Mouse (Mus musculus) embryonic fibroblast, embryonic 13.5 days (primary cell): ENCODE measurements around the gene Gjb6. TPM values are rescaled to one million over a fixed set of nuclear protein-coding genes. Genes with fewer than 3 reads are reported as not detected.

Experiments
- H3K27ac ChIP-seq: 2 replicates; pipeline ENCODE4 v1.5.1; 2012; ENCODE audit warnings: low read length, control low read depth, inconsistent platforms; ENCODE audit not compliant: insufficient read depth
- H3K4me1 ChIP-seq: 2 replicates; pipeline ENCODE4 v1.6.1; 2011; ENCODE audit warnings: low read length; ENCODE audit not compliant: control insufficient read depth, insufficient read depth
- H3K4me3 ChIP-seq: 2 replicates; pipeline ENCODE4 v1.5.1; 2011; ENCODE audit warnings: mild to moderate bottlenecking, control low read depth, low read length; ENCODE audit not compliant: insufficient read depth
- CTCF ChIP-seq: IDR thresholded peaks from 2 replicates; pipeline ENCODE4 v1.5.1; 2011; ENCODE audit warnings: mild to moderate bottlenecking, control low read depth, low read length, moderate library complexity, borderline replicate concordance; ENCODE audit not compliant: insufficient read depth
- POLR2A ChIP-seq: IDR thresholded peaks from 2 replicates; pipeline ENCODE4 v1.6.1; 2011; ENCODE audit warnings: low read depth, mild to moderate bottlenecking, control low read depth, low read length, moderate library complexity
- polyA plus RNA-seq: library from polyadenylated mRNA; stranded (reverse); fragments of >200 nt; gene quantifications from 2 replicates; pipeline ENCODE4 v1.2.4, GENCODE M21; 2011; ENCODE audit warnings: low read depth; ENCODE audit not compliant: missing spikeins, insufficient read length

Gene Gjb6
- 0.35 TPM in 1 of 2 replicates, not detected in the other for polyA plus RNA-seq

DNA sequence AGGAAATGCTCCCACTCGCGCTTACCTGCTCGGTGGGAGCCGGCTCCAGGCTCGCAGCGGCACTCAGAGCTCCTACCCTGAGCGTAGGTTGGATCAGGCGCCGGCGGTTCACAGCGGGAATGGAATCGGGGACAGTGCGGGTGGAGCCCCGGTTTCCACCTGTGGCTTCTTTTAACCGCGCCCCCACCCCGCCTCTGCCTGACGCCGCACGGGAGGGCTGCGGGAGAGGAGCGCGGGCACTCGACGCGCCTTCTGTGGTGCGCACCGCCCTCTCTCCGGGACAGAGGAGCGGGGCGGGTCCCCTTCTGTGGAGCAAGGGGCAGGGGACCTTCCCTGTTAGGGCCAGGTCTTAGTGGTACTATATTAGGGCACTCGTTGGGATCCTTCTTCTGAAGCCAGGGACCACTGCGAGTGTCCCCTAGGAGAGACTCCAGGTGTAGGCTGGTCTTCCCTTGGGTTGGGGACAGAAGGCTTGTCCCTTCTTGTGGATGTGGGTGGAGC, at the start of gene Gjb6:
Gene Gjb6 (minus strand): TSS at position 451 of the 501 bp plus-strand sequence.
- H3K4me1 ChIP-seq, result no peaks in the 10 kb centered on the region
- no peak within 1 kb of the TSS for H3K27ac ChIP-seq
- no peak within 1 kb of the TSS for H3K4me3 ChIP-seq
- TF ChIP-seq POLR2A (no peak), CTCF (no peak)

DNA sequence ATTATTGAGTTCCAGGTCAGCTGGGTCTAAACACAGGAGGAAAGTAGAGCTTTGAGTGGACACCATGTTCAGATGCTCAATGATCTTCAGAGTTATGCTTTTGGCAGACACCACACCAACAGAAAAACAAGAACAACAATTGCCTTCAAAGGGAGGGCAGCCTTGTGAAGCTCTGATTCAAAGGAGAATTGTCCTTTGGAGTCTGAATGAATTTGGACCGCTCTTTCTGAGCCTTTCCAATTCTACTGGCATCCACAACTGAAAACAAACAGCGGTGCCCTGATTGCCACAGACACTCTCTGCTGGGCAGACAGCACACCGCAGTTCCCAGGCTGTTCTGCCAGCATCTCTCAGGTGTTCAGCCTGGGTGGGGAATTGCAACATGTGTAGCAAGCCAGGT, 32.1 kb upstream of the Gjb6 start:
- Histone ChIP-seq H3K4me3 (no peak overlapping the region), H3K27ac (no peak overlapping the region), H3K4me1 (peaks cover 6% of the 10 kb centered on the region)
- TF ChIP-seq POLR2A, result no peak
- no peak for TF ChIP-seq CTCF

DNA sequence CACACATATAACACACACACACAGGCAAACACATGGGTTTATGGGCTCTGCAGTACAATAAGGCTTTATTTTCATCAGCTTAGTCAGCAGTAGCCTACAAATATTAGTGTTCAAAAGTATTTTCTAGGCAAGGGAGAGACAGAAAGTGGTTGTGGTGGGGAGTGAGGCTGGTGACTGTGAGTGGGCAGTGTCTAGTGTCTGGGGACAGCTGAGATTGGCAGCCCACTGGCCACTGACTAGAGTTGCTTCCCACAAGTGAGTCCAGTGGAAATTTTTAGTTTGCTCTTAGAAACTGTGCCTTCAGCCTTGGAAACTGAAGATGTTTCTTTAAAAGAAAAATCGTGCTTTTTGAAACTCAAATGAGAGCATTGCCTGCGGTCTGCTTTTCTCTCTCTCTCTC, 28.4 kb upstream of the Gjb6 start:
- Histone ChIP-seq H3K4me1 (peaks cover 6% of the 10 kb centered on the region), H3K4me3 (no peak overlapping the region), H3K27ac (peak overlapping the region; percentile 14)
- no peak for TF ChIP-seq POLR2A

DNA sequence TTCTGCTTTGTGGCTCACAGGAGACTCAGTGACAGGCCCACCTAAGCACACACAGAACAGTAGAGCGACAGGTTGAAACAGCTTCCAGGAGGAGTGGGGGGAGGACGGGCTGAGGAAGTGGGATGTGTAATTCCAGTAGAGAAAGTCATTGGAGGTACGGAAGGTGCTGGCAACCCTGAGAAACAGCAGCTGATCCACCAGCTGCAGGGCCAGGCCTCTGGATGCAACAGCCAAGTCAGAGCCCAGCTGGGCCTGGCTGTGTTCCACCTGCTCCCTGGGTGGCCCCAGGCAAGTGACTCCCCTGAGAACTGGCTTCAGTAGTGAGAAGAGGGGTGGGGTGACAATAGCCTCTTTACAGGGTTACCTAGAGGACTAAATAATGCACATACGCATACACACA, 27.8 kb upstream of the Gjb6 start:
- Histone ChIP-seq H3K4me3 (no peak overlapping the region), H3K27ac (no peak overlapping the region), H3K4me1 (peaks cover 6% of the 10 kb centered on the region)
- TF ChIP-seq POLR2A (no peak), CTCF (no peak)

DNA sequence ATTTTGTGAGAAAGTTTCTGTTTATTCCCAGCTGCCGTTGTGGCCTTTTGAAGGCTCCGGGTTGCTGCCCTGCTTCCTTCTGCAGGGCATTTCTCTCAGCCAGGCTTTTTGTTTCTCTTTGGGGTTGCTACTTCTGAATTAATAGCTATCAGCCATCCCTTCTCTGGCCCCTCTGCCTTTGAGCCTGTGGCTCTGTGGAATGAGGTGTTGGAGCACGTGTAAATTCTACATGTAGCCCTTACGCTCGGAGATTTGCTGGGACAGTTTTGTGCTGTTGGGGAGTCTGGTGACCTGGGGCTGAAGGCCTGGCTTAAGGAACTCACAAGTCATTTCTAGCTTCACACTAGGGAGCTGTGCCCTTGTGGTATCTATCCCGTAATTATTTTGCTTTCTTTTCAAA, 21.5 kb upstream of the Gjb6 start:
- Histone ChIP-seq H3K27ac (no peak overlapping the region), H3K4me1 (no peaks in the 10 kb centered on the region), H3K4me3 (no peak overlapping the region)
- TF ChIP-seq POLR2A (no peak), CTCF (no peak)

DNA sequence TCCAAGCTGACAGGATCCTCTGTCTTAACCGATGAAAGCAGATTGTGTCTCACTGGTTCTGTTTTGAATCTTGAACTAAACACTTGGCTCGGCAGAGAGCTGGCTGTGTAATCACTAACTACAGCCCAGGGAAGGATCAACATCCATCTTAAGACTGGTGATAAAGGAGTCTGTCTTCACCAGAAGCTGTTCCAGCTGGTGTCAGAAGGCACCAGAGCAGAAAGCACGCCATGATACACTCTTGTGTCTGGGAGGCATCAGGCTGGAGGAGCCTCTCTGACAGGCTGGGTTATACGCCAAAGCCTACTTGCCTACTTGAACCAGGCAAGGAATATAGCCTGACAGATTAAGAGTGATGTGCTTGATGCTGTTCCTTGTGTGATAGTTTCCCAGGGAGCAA, 12.3 kb upstream of the Gjb6 start:
- H3K4me1 ChIP-seq, result no peaks in the 10 kb centered on the region
- H3K4me3 ChIP-seq, result no peak overlapping the region
- no peak for TF ChIP-seq CTCF
- TF ChIP-seq POLR2A, result no peak
- no peak overlapping the region for H3K27ac ChIP-seq

DNA sequence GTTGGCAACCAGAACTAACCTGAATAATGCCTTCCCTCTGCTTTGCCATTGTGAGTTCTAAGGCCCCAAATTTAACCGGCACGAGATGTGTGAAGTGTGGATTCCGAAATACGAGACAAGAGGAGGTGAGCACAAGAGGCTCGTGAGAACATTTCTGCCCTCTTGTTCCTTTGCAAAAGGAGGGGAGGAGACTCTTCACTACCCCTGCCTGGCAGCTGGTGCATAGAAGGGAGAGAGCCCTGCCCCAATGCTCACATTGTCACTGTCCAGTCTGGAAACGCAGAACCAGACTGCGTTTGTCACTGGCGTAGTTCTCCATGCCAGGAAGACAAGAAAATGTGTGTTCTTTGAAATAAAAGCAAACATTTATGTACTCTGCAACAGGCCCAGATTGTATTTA, 1.9 kb upstream of the Gjb6 start:
- no peak overlapping the region for H3K27ac ChIP-seq
- TF ChIP-seq POLR2A (no peak), CTCF (no peak)
- H3K4me3 ChIP-seq, result no peak overlapping the region
- no peaks in the 10 kb centered on the region for H3K4me1 ChIP-seq

DNA sequence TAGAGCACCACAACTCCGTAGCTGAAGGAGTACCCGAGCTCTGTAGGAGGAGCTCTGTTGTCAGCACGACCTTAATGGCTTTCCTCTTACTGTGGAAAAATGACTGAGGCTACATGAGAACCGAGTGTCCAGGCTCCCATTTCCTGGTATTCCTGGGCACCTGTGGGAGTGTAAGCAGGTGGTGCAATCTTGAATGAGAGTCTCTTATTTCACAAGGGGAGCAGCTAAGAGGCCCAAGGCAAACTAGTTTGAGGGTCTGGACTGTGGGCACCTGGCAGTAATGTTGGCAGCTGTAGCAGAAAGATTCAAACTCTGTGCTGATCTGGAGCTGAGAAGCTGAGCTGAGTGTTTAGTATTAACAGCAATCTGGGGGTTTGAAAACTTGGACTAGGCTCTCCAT, 6.0 kb downstream of the Gjb6 start:
- H3K27ac ChIP-seq, result no peak overlapping the region
- no peaks in the 10 kb centered on the region for H3K4me1 ChIP-seq
- TF ChIP-seq POLR2A, result no peak
- TF ChIP-seq CTCF, result no peak
- no peak overlapping the region for H3K4me3 ChIP-seq

DNA sequence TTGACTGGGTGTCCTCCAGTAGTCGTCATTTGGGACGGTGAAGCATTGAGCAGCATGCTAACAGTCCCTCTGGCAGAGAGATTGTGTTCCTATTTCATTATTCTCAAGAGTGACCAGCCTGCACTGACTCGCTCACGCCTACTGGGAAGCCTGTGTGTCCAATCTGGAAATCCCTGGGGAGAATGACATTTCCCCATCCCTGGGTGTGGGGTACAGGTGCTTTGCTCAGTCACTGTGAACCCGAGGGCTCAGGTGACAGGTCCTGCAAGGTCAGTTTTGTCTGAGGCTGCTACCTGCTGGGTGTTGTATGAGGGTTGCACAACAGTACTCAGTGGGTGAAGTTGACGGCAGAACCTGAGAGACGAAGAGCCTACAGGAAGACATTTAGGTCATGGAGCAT, 11.1 kb downstream of the Gjb6 start:
- no peak overlapping the region for H3K27ac ChIP-seq
- no peak for TF ChIP-seq CTCF
- no peak for TF ChIP-seq POLR2A
- no peak overlapping the region for H3K4me3 ChIP-seq
- no peaks in the 10 kb centered on the region for H3K4me1 ChIP-seq

DNA sequence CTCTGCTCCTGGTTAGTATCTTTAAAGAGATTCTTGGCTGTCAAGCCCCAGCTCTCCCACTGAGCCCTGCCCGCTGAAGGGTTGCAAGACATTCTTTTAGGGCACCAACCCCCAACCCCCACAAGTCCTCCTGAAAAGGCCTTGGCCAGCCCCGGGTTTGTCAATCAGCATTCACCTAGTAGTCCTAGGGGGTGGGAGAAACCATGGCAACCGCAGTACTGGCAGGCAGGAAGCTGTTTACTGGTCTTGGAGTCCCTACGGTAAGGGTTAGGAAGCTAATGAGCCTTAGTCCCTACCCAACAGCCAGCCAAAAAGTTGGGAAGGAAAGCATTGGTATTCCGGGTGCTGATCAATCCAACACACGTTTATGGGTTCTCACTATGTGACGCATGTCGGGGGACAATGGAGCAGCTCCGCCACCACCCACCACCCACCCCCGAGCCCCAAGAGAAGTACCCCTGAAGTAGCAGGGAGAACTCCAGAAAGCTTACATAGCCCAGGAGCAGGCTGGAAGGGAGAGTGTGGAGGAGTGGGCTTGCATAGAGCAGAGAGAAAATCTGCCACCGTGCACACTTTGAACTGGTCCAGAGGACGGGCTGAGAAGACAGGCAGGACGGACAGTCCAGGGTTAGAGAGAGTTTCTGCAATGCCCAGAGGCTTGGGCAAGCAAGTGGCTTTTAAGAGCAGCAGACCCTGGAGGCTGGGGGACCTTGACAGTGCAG, 17.4 kb downstream of the Gjb6 start, which contains the start of gene Gm4491:
Gene Gm4491 (minus strand): TSS at position 61 of the 722 bp plus-strand sequence.
- no peak within 1 kb of the TSS for H3K27ac ChIP-seq
- TF ChIP-seq POLR2A (no peak), CTCF (no peak)
- H3K4me1 ChIP-seq, result no peaks in the 10 kb centered on the region
- H3K4me3 ChIP-seq, result no peak within 1 kb of the TSS

DNA sequence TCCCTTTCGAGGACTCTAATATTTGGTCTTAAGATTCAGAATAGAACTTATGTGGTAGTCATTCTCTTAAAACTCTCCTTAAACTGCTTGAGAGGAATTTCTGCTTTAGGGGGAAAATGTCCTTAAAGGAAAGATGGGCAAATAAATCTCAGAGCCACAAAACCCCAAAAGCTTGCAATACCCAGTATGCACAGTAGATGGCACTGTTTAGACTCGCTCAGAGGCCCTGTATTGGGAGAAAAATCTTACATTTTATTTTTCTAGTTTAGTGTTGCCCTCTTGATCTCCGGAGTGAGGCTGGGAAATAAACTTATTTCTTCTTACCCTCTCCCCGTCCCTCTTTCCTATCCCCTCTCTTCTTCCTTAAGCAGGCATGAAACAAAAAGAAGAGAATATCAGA, 24.2 kb downstream of the Gjb6 start:
- Histone ChIP-seq H3K4me3 (no peak overlapping the region), H3K27ac (no peak overlapping the region), H3K4me1 (no peaks in the 10 kb centered on the region)
- TF ChIP-seq CTCF, result no peak
